Mouse (Mus musculus) MEL (cell line): ENCODE data around the gene Rpl7l1. TPM values are rescaled to one million over a fixed set of nuclear protein-coding genes. Genes with fewer than 3 reads are reported as not detected.

Experiments used
- DNase-seq: peaks from one replicate; pipeline ENCODE4 v3.0.0; 2011; ENCODE audit warnings: low read depth, low spot score
- H3K27ac ChIP-seq: 2 replicates; pipeline ENCODE4 v1.5.1; 2012; ENCODE audit warnings: low read depth, mild to moderate bottlenecking, control low read depth, low read length, moderate library complexity; ENCODE audit not compliant: control insufficient read depth
- H3K27me3 ChIP-seq, 2 experiments: fragments of 150-350 bp in 1 of 2; sonication (generic) in 1 of 2; 2 replicates each; pipeline ENCODE4 v1.6.1; 2012; ENCODE audit warnings: low read length in 2 of 2, mild to moderate bottlenecking in 2 of 2, improper control_type of control experiment in 1 of 2, moderate library complexity in 1 of 2; ENCODE audit not compliant: insufficient read depth in 2 of 2, control insufficient read depth in 1 of 2
- H3K36me3 ChIP-seq, 2 experiments: 2 replicates each; pipeline ENCODE4 v1.6.1; 2012 to 2014; ENCODE audit warnings: low read length in 2 of 2, improper control_type of control experiment in 1 of 2, inconsistent platforms in 1 of 2, mild to moderate bottlenecking in 1 of 2; ENCODE audit not compliant: insufficient read depth in 2 of 2, control insufficient read depth in 1 of 2
- H3K4me1 ChIP-seq, 2 experiments: fragments of 150-350 bp in 1 of 2; sonication (generic) in 1 of 2; 2 replicates each; pipeline ENCODE4 v1.6.1; 2012; ENCODE audit warnings: low read length in 2 of 2, improper control_type of control experiment in 1 of 2, mild to moderate bottlenecking in 1 of 2; ENCODE audit not compliant: insufficient read depth in 2 of 2, control insufficient read depth in 1 of 2
- H3K4me3 ChIP-seq, 2 experiments: fragments of 150-350 bp in 1 of 2; sonication (generic) in 1 of 2; 2 replicates each; pipeline ENCODE4 v1.5.1; 2012; ENCODE audit warnings: low read depth in 2 of 2, low read length in 2 of 2, mild to moderate bottlenecking in 2 of 2, moderate library complexity in 2 of 2, control low read depth in 1 of 2, improper control_type of control experiment in 1 of 2; ENCODE audit not compliant: control insufficient read depth in 1 of 2, insufficient read depth in 1 of 2
- H3K79me2 ChIP-seq: 2 replicates; pipeline ENCODE4 v1.6.1; 2012; ENCODE audit warnings: mild to moderate bottlenecking, low read length, moderate library complexity; ENCODE audit not compliant: control insufficient read depth, poor library complexity, insufficient read depth
- H3K9ac ChIP-seq: 2 replicates; pipeline ENCODE4 v1.6.1; 2012; ENCODE audit warnings: low read depth, mild to moderate bottlenecking, control low read depth, low read length, moderate library complexity; ENCODE audit not compliant: control insufficient read depth, poor library complexity, severe bottlenecking
- H3K9me3 ChIP-seq: fragments of 150-350 bp; sonication (generic); replicated peaks from 2 replicates; pipeline ENCODE4 v1.6.1; 2012; ENCODE audit warnings: mild to moderate bottlenecking, low read length, improper control_type of control experiment, moderate library complexity; ENCODE audit not compliant: insufficient read depth
- CTCF ChIP-seq, 3 experiments: IDR thresholded peaks in 2 of 3; conservative IDR thresholded peaks in 1 of 3; 2 replicates each; pipeline ENCODE4 v1.5.1; 2011 to 2012; ENCODE audit warnings: low read length in 3 of 3, low read depth in 2 of 3, mild to moderate bottlenecking in 2 of 3, improper control_type of control experiment in 1 of 3, inconsistent platforms in 1 of 3, mixed read lengths in 1 of 3, moderate library complexity in 1 of 3; ENCODE audit not compliant: control insufficient read depth in 1 of 3, insufficient read depth in 1 of 3, poor library complexity in 1 of 3, severe bottlenecking in 1 of 3
- E2F4 ChIP-seq: IDR thresholded peaks from 2 replicates; pipeline ENCODE4 v1.6.1; 2011; ENCODE audit warnings: low read depth, low read length, improper control_type of control experiment, borderline replicate concordance
- ELF1 ChIP-seq: IDR thresholded peaks from 2 replicates; pipeline ENCODE4 v1.6.1; 2014; ENCODE audit warnings: low read depth, mild to moderate bottlenecking, inconsistent platforms, low read length, improper control_type of control experiment, moderate library complexity
- GABPA ChIP-seq: IDR thresholded peaks from 2 replicates; pipeline ENCODE4 v1.6.1; 2012; ENCODE audit warnings: low read depth, mild to moderate bottlenecking, inconsistent platforms, low read length, improper control_type of control experiment, moderate library complexity
- HCFC1 ChIP-seq: IDR thresholded peaks from 2 replicates; pipeline ENCODE4 v1.6.1; 2012; ENCODE audit warnings: low read depth, mild to moderate bottlenecking, inconsistent platforms, low read length, improper control_type of control experiment, moderate library complexity
- JUND ChIP-seq: IDR thresholded peaks from 2 replicates; pipeline ENCODE4 v1.6.1; 2011; ENCODE audit warnings: low read depth, mild to moderate bottlenecking, improper control_type of control experiment, low read length
- MXI1 ChIP-seq: IDR thresholded peaks from 2 replicates; pipeline ENCODE4 v1.6.1; 2011; ENCODE audit warnings: mild to moderate bottlenecking, low read depth, low read length, improper control_type of control experiment
- MYC ChIP-seq: IDR thresholded peaks from 2 replicates; pipeline ENCODE4 v1.6.1; 2011; ENCODE audit warnings: low read depth, mild to moderate bottlenecking, low read length, improper control_type of control experiment, moderate library complexity
- NELFE ChIP-seq: IDR thresholded peaks from 2 replicates; pipeline ENCODE4 v1.6.1; 2011; ENCODE audit warnings: low read depth, low read length, improper control_type of control experiment
- NRF1 ChIP-seq: IDR thresholded peaks from 2 replicates; pipeline ENCODE4 v1.6.1; 2014; ENCODE audit warnings: low read depth, mild to moderate bottlenecking, inconsistent platforms, low read length, improper control_type of control experiment, moderate library complexity; ENCODE audit not compliant: poor library complexity, insufficient read depth, severe bottlenecking
- POLR2AphosphoS5 ChIP-seq: IDR thresholded peaks from 2 replicates; pipeline ENCODE4 v1.6.1; 2012; ENCODE audit warnings: low read depth, borderline replicate concordance, mild to moderate bottlenecking, inconsistent platforms, low read length, moderate library complexity, mixed read lengths
- RAD21 ChIP-seq: IDR thresholded peaks from 2 replicates; pipeline ENCODE4 v1.6.1; 2011; ENCODE audit warnings: mild to moderate bottlenecking, low read depth, low read length, improper control_type of control experiment
- SIN3A ChIP-seq: IDR thresholded peaks from 2 replicates; pipeline ENCODE4 v1.6.1; 2012; ENCODE audit warnings: low read length, improper control_type of control experiment, inconsistent platforms
- SMC3 ChIP-seq: IDR thresholded peaks from 2 replicates; pipeline ENCODE4 v1.6.1; 2011; ENCODE audit warnings: low read depth, low read length, improper control_type of control experiment
- UBTF ChIP-seq: IDR thresholded peaks from 2 replicates; pipeline ENCODE4 v1.6.1; 2012; ENCODE audit warnings: low read depth, mild to moderate bottlenecking, inconsistent platforms, low read length, improper control_type of control experiment, moderate library complexity, borderline replicate concordance; ENCODE audit not compliant: insufficient read depth
- USF1 ChIP-seq: IDR thresholded peaks from 2 replicates; pipeline ENCODE4 v1.6.1; 2014; ENCODE audit warnings: low read depth, mild to moderate bottlenecking, inconsistent platforms, low read length, improper control_type of control experiment, moderate library complexity
- USF2 ChIP-seq, 2 experiments: IDR thresholded peaks; 2 replicates each; pipeline ENCODE4 v1.6.1; 2011 to 2012; ENCODE audit warnings: improper control_type of control experiment in 2 of 2, low read length in 2 of 2, borderline replicate concordance in 1 of 2, inconsistent platforms in 1 of 2, low read depth in 1 of 2, mild to moderate bottlenecking in 1 of 2; ENCODE audit not compliant: insufficient read depth in 1 of 2
- ZKSCAN1 ChIP-seq: IDR thresholded peaks from 2 replicates; pipeline ENCODE4 v1.6.1; 2012; ENCODE audit warnings: low read depth, mild to moderate bottlenecking, inconsistent platforms, low read length, improper control_type of control experiment, moderate library complexity
- ZNF384 ChIP-seq: IDR thresholded peaks from 2 replicates; pipeline ENCODE4 v1.6.1; 2012; ENCODE audit warnings: low read depth, mild to moderate bottlenecking, inconsistent platforms, low read length, improper control_type of control experiment
- polyA plus RNA-seq, 2 experiments: library from polyadenylated mRNA; stranded (reverse) in 1 of 2; unstranded in 1 of 2; fragments of >175 nt in 1 of 2; fragments of >200 nt in 1 of 2; gene quantifications; 2 replicates each; pipeline versions ENCODE4 v1.2.1 to v1.2.4; 2012; ENCODE audit warnings: low replicate concordance in 2 of 2, low read depth in 1 of 2; ENCODE audit not compliant: insufficient read length in 2 of 2, insufficient read depth in 1 of 2, missing spikeins in 1 of 2
- total RNA-seq: library from RNA; depleted of rRNA; stranded (reverse); fragments of 300-350 nt; gene quantifications from 2 replicates; pipeline ENCODE4 v1.2.3, GENCODE M21; 2012

Rpl7l1 gene
- total and polyA plus RNA-seq, 3 experiments: 166 to 342 (median 174) TPM

GRCm38 (mm10) chr17:46745506-46745905, 37.0 kb downstream of the Rpl7l1 start:
- Histone ChIP-seq H3K27ac (no peak overlapping the region), H3K4me1 (peaks cover under 1% of the 10 kb centered on the region in 2 experiments; a peak in 2 of 4 replicates), H3K9ac (no peak overlapping the region), H3K79me2 (peaks cover 20% of the 10 kb centered on the region), H3K4me3 (no peak overlapping the region), H3K9me3 (no peaks in the 10 kb centered on the region), H3K36me3 (peaks cover 4 to 12% of the 10 kb centered on the region in 2 experiments), H3K27me3 (no peaks in the 10 kb centered on the region)
- TF ChIP-seq NRF1 (no peak), JUND (no peak), RAD21 (no peak), USF2 (IDR thresholded peaks at IDR 0.05; ENCODE audit: borderline replicate concordance in 1 of 2, insufficient read depth in 1 of 2, low read depth in 1 of 2, low read length in 2 of 2) (no peak), MXI1 (no peak), UBTF (no peak), CTCF (IDR thresholded peaks at IDR 0.05 in 2 of 3, conservative IDR thresholded peaks at IDR 0.05 in 1 of 3; ENCODE audit: control insufficient read depth in 1 of 3, insufficient read depth in 1 of 3, low read depth in 2 of 3, low read length in 3 of 3, poor library complexity in 1 of 3, severe bottlenecking in 1 of 3) (no peak), ELF1 (no peak), USF1 (no peak), SMC3 (no peak), E2F4 (no peak), ZNF384 (no peak), POLR2AphosphoS5 (no peak), ZKSCAN1 (no peak), SIN3A (no peak), HCFC1 (no peak)
- DNase-seq: no peak

- Histone ChIP-seq H3K4me3 (no peak overlapping the region), H3K79me2 (peaks cover 4% of the 10 kb centered on the region; the same call in 1 of the 2 replicates), H3K9ac (no peak overlapping the region), H3K27ac (no peak overlapping the region), H3K36me3 (peaks cover 0 to 10% of the 10 kb centered on the region in 2 experiments; a peak in 2 of 4 replicates), H3K27me3 (no peaks in the 10 kb centered on the region), H3K9me3 (no peaks in the 10 kb centered on the region), H3K4me1 (no peaks in the 10 kb centered on the region)
- no peak for DNase-seq
- TF ChIP-seq RAD21 (no peak), MYC (no peak), ZKSCAN1 (no peak), POLR2AphosphoS5 (no peak), NELFE (no peak), GABPA (no peak)
Observed at GRCm38 (mm10) chr17:46742986-46743385, 39.5 kb downstream of the Rpl7l1 start.
